Mouse (Mus musculus) midbrain, embryonic 13.5 days (tissue): ENCODE data around the gene Acvr1b. TPM values are rescaled to one million over a fixed set of nuclear protein-coding genes. Genes with fewer than 3 reads are reported as not detected.

Experiments
- microRNA-seq: library from miRNA; unstranded; fragments of <30 nt; microRNA quantifications from one replicate; pipeline ENCODE4, GENCODE M21; 2016
- polyA plus RNA-seq: library from polyadenylated mRNA; unstranded; fragments of >200 nt; fragmentation: Nextera tagmentation; extraction: Ambion mirVana; gene quantifications from 2 replicates; pipeline ENCODE4 v1.2.1, GENCODE M21; 2015

Gene Acvr1b
- polyA plus RNA-seq, 1 experiment from 2014 or later, result 19.2 TPM

Small RNA genes within 50 kb of the gene (microRNA-seq; reads per million reads assigned to microRNA genes)
- gene Mir6962, result 1.9 reads per million

Other genes starting within 250 kb of the Acvr1b start
- gene Gm47841, start 126.7 kb upstream of the Acvr1b start, polyA plus RNA-seq, result not detected in 2 replicates
- 0.11 and 0.15 TPM in 2 replicates for gene Fignl2, start 95.5 kb upstream of the Acvr1b start, polyA plus RNA-seq
- gene Ankrd33, start 58.3 kb upstream of the Acvr1b start, polyA plus RNA-seq, result not detected in 2 replicates
- 5.3 and 5.5 TPM in 2 replicates for gene Acvrl1, start 45.5 kb upstream of the Acvr1b start, polyA plus RNA-seq
- 1.7 and 2.4 TPM in 2 replicates for gene Grasp, start 50.1 kb downstream of the Acvr1b start, polyA plus RNA-seq
- gene Nr4a1, start 80.2 kb downstream of the Acvr1b start, polyA plus RNA-seq, result 2.8 and 3.1 TPM in 2 replicates
- 79.1 and 82.8 TPM in 2 replicates for gene Atg101, start 110.2 kb downstream of the Acvr1b start, polyA plus RNA-seq
- 0.26 and 0.46 TPM in 2 replicates for gene 6030408B16Rik, start 119.1 kb downstream of the Acvr1b start, polyA plus RNA-seq
- 0.05 and 0.09 TPM in 2 replicates for gene Krt80, start 196.1 kb downstream of the Acvr1b start, polyA plus RNA-seq
- 0.05 and 0.32 TPM in 2 replicates for gene Krt7, start 237.0 kb downstream of the Acvr1b start, polyA plus RNA-seq